Mouse (Mus musculus): ENCODE measurements around the gene Lrit2. TPM values are rescaled to one million over a fixed set of nuclear protein-coding genes. Genes with fewer than 3 reads are reported as not detected.
A peak's percentile ranks its signal among the peaks of the same experiment; 100 is the strongest.

Gene Lrit2
- total RNA-seq (2021) = not detected

- DNase-seq (ENCODE audit: extremely low spot score in 1 of 2, low spot score in 2 of 2) = no peak
- intact Hi-C loops (cut with DNase I) = no loop called here
Measured at GRCm38 (mm10) chr14:37067629-37068028, at the start of gene Lrit2. TSS of gene Lrit2 (plus strand) at chr14:37067929.

- intact Hi-C loops (cut with DNase I) = no loop called here
Measured at GRCm38 (mm10) chr14:37027248-37027933, 40.3 kb upstream of the Lrit2 start.

GRCm38 (mm10) chr14:37027951-37028350, 39.8 kb upstream of the Lrit2 start:
- DNase-seq (ENCODE audit: extremely low spot score in 1 of 2, low spot score in 2 of 2) = no peak
- intact Hi-C loops (cut with DNase I) = no loop called here

More at GRCm38 (mm10) chr14:37027248-37027933, 40.3 kb upstream of the Lrit2 start:
- DNase-seq (ENCODE audit: extremely low spot score in 1 of 2, low spot score in 2 of 2) = no peak

GRCm38 (mm10) chr14:37028555-37028954, 39.2 kb upstream of the Lrit2 start:
- intact Hi-C loops (cut with DNase I) = no loop called here

GRCm38 (mm10) chr14:37032481-37033104, 35.1 kb upstream of the Lrit2 start:
- intact Hi-C loops (cut with DNase I) = loop anchor here (1.0 kb wide), 1 partner anchor 165 kb away; no protein-coding TSS in a partner anchor
- peak in 1 of 2 experiments; percentile 12 for DNase-seq (ENCODE audit: extremely low spot score in 1 of 2, low spot score in 2 of 2)

More at GRCm38 (mm10) chr14:37028555-37028954, 39.2 kb upstream of the Lrit2 start:
- no peak for DNase-seq (ENCODE audit: extremely low spot score in 1 of 2, low spot score in 2 of 2)

- DNase-seq (ENCODE audit: extremely low spot score in 1 of 2, low spot score in 2 of 2) = peak; percentile 70 to 76
- intact Hi-C loops (cut with DNase I) = loop anchor here (1.0 kb wide), 1 partner anchor 166 kb away; no protein-coding TSS in a partner anchor
Measured at GRCm38 (mm10) chr14:37033241-37033640, 34.5 kb upstream of the Lrit2 start.

GRCm38 (mm10) chr14:37034432-37034831, 33.3 kb upstream of the Lrit2 start:
- intact Hi-C loops (cut with DNase I) = no loop called here
- DNase-seq (ENCODE audit: extremely low spot score in 1 of 2, low spot score in 2 of 2) = no peak

GRCm38 (mm10) chr14:37048914-37049410, 18.8 kb upstream of the Lrit2 start, which contains the start of gene Rgr:
TSS of gene Rgr (minus strand) at chr14:37048964.
- intact Hi-C loops (cut with DNase I) = no loop called here

GRCm38 (mm10) chr14:37064849-37065248, 2.9 kb upstream of the Lrit2 start:
- intact Hi-C loops (cut with DNase I) = no loop called here

More at GRCm38 (mm10) chr14:37048914-37049410, 18.8 kb upstream of the Lrit2 start, which contains the start of gene Rgr:
- no peak for DNase-seq (ENCODE audit: extremely low spot score in 1 of 2, low spot score in 2 of 2)

GRCm38 (mm10) chr14:37066636-37067035, 1.1 kb upstream of the Lrit2 start:
- intact Hi-C loops (cut with DNase I) = no loop called here
- DNase-seq (ENCODE audit: extremely low spot score in 1 of 2, low spot score in 2 of 2) = no peak

More at GRCm38 (mm10) chr14:37064849-37065248, 2.9 kb upstream of the Lrit2 start:
- no peak for DNase-seq (ENCODE audit: extremely low spot score in 1 of 2, low spot score in 2 of 2)

- intact Hi-C loops (cut with DNase I) = no loop called here
- DNase-seq (ENCODE audit: extremely low spot score in 1 of 2, low spot score in 2 of 2) = no peak
Measured at GRCm38 (mm10) chr14:37068516-37068915, 787 bp downstream of the Lrit2 start.

- no peak for DNase-seq (ENCODE audit: extremely low spot score in 1 of 2, low spot score in 2 of 2)
Measured at GRCm38 (mm10) chr14:37080724-37081123, 13.0 kb downstream of the Lrit2 start.

GRCm38 (mm10) chr14:37083755-37084154, 16.0 kb downstream of the Lrit2 start:
- intact Hi-C loops (cut with DNase I) = no loop called here
- DNase-seq (ENCODE audit: extremely low spot score in 1 of 2, low spot score in 2 of 2) = no peak

More at GRCm38 (mm10) chr14:37080724-37081123, 13.0 kb downstream of the Lrit2 start:
- intact Hi-C loops (cut with DNase I) = no loop called here

- intact Hi-C loops (cut with DNase I) = no loop called here
- no peak for DNase-seq (ENCODE audit: extremely low spot score in 1 of 2, low spot score in 2 of 2)
Measured at GRCm38 (mm10) chr14:37094436-37094835, 26.7 kb downstream of the Lrit2 start.

GRCm38 (mm10) chr14:37095556-37095955, 27.8 kb downstream of the Lrit2 start:
- intact Hi-C loops (cut with DNase I) = no loop called here
- no peak for DNase-seq (ENCODE audit: extremely low spot score in 1 of 2, low spot score in 2 of 2)

GRCm38 (mm10) chr14:37097956-37098530, 30.3 kb downstream of the Lrit2 start, which contains the start of gene Cdhr1:
TSS of gene Cdhr1 (minus strand) at chr14:37098347.
- intact Hi-C loops (cut with DNase I) = no loop called here
- peak in 1 of 2 experiments; percentile 45 for DNase-seq (ENCODE audit: extremely low spot score in 1 of 2, low spot score in 2 of 2)

- no peak for DNase-seq (ENCODE audit: extremely low spot score in 1 of 2, low spot score in 2 of 2)
- intact Hi-C loops (cut with DNase I) = no loop called here
Measured at GRCm38 (mm10) chr14:37101531-37101930, 33.8 kb downstream of the Lrit2 start.

GRCm38 (mm10) chr14:37102484-37102883, 34.8 kb downstream of the Lrit2 start:
- DNase-seq (ENCODE audit: extremely low spot score in 1 of 2, low spot score in 2 of 2) = no peak
- intact Hi-C loops (cut with DNase I) = no loop called here

GRCm38 (mm10) chr14:37104747-37105146, 37.0 kb downstream of the Lrit2 start:
- intact Hi-C loops (cut with DNase I) = no loop called here

More at GRCm38 (mm10) chr14:37104747-37105146, 37.0 kb downstream of the Lrit2 start:
- peak in 1 of 2 experiments; percentile 68 for DNase-seq (ENCODE audit: extremely low spot score in 1 of 2, low spot score in 2 of 2)
